Mouse (Mus musculus): ENCODE measurements around the gene Opcml. TPM values are rescaled to one million over a fixed set of nuclear protein-coding genes. Genes with fewer than 3 reads are reported as not detected.

Gene Opcml
- total RNA-seq, 1 experiment, result 0.49 TPM

DNA sequence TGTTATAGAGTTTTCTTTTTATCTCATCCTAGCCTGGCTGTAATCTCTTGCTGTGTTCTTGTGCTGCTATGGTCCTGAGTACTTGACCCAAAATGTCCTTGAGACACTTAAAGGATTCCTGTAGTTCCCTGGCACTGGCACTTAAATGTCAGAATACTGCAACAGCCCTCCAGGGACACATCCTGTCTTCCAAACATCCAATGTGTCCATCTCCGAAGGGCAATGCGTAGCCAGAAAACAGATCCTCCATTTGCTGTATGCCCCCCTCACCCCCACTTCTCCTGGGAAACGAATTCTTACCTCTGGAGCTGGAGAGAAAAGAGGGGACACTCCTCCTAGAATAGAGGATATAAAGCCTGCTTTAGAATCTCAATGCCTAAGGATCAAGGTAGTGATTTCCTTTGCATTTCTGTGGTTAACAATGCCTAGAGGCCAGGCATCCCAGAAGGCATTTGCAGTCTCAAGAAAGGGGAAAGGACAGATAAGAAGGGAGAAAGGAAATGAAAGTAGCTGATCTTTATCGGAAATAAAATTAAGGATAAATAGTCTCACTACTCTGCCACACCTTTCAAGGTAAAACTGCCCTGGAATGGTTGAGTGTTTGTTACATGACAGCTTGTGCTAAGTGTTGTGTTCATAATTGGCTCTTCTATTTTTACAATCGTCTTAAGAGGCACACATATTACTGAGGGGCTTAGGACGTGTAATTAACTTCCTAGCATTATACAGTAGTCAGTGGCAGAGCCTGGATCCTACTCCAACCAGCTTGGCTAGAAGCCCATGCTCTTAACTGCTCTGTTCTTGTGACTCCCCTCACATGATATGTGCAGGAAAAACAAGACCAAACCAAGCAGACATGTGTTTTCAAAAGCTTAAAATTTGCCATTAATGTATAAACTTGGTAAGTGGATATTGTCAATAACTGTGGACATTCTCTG, 823.4 kb downstream of the Opcml start:
- Histone ChIP-seq H3K27ac (ENCODE audit: insufficient read depth, low read depth, low read length, poor library complexity, severe bottlenecking) (no peak overlapping the region), H3K4me1 (ENCODE audit: control insufficient read depth in 2 of 2, insufficient read depth in 2 of 2, low read length in 2 of 2, poor library complexity in 1 of 2) (peaks cover 8 to 14% of the 10 kb centered on the region in 2 experiments; a peak in 3 of 4 replicates), H3K9ac (ENCODE audit: insufficient read depth, low read depth, low read length, poor library complexity, severe bottlenecking) (no peak overlapping the region), H3K36me3 (ENCODE audit: control insufficient read depth, insufficient read depth, low read length, poor library complexity, severe bottlenecking) (no peaks in the 10 kb centered on the region), H3K4me3 (ENCODE audit: insufficient read depth in 1 of 2, low read depth in 1 of 2, low read length in 2 of 2, poor library complexity in 1 of 2, severe bottlenecking in 1 of 2) (no peak overlapping the region), H3K9me3 (ENCODE audit: control insufficient read depth, insufficient read depth, low read depth, low read length) (no peaks in the 10 kb centered on the region)
- DNase-seq (ENCODE audit: low read depth, low spot score), result peak; percentile 19
- TF ChIP-seq CHD2 (IDR thresholded peaks at IDR 0.05; ENCODE audit: low read depth, low read length), result no peak
- no peak for TF ChIP-seq HCFC1 (IDR thresholded peaks at IDR 0.05; ENCODE audit: borderline replicate concordance, insufficient read depth, low read length)
- no peak for TF ChIP-seq MAFK (IDR thresholded peaks at IDR 0.05; ENCODE audit: insufficient read depth, low read depth, low read length)
- TF ChIP-seq ZC3H11A (IDR thresholded peaks at IDR 0.05; ENCODE audit: borderline replicate concordance, low read depth, low read length), result no peak
- no peak for TF ChIP-seq ZNF384 (IDR thresholded peaks at IDR 0.05; ENCODE audit: low read depth, low read length)
- in situ Hi-C loops (cut with MboI; ENCODE audit: low sequenced_read_pairs in 2 of 2, unreplicated experiment in 2 of 2), result no loop called here

DNA sequence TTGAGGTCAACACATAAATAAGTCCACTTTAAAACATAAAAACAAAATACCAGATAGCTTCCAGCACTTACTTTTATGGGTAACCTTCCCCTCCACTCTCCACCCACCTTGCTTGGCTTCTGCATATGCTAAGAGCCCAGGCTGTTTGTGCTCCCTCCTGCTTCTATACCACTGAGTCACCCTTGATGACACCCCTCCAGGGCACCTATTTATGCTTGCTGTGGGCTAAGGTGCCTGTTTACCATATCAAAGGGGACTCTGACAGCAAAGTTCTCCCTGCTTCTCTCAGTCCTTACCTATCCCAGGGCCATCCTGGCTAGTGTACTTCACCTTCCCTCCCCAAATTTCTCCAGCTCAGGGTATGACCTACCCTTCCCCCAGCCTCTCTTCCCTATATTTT, 824.9 kb downstream of the Opcml start:
- in situ Hi-C loops (cut with MboI; ENCODE audit: low sequenced_read_pairs in 2 of 2, unreplicated experiment in 2 of 2), result no loop called here
- TF ChIP-seq ZNF384 (IDR thresholded peaks at IDR 0.05; ENCODE audit: low read depth, low read length) (no peak), HCFC1 (IDR thresholded peaks at IDR 0.05; ENCODE audit: borderline replicate concordance, insufficient read depth, low read length) (no peak), CHD2 (IDR thresholded peaks at IDR 0.05; ENCODE audit: low read depth, low read length) (no peak), ZC3H11A (IDR thresholded peaks at IDR 0.05; ENCODE audit: borderline replicate concordance, low read depth, low read length) (no peak), MAFK (IDR thresholded peaks at IDR 0.05; ENCODE audit: insufficient read depth, low read depth, low read length) (no peak)
- Histone ChIP-seq H3K4me3 (ENCODE audit: insufficient read depth in 1 of 2, low read depth in 1 of 2, low read length in 2 of 2, poor library complexity in 1 of 2, severe bottlenecking in 1 of 2) (no peak overlapping the region), H3K4me1 (ENCODE audit: control insufficient read depth in 2 of 2, insufficient read depth in 2 of 2, low read length in 2 of 2, poor library complexity in 1 of 2) (peaks cover 8 to 14% of the 10 kb centered on the region in 2 experiments; a peak in 3 of 4 replicates), H3K9ac (ENCODE audit: insufficient read depth, low read depth, low read length, poor library complexity, severe bottlenecking) (no peak overlapping the region), H3K36me3 (ENCODE audit: control insufficient read depth, insufficient read depth, low read length, poor library complexity, severe bottlenecking) (no peaks in the 10 kb centered on the region), H3K27ac (ENCODE audit: insufficient read depth, low read depth, low read length, poor library complexity, severe bottlenecking) (no peak overlapping the region), H3K9me3 (ENCODE audit: control insufficient read depth, insufficient read depth, low read depth, low read length) (no peaks in the 10 kb centered on the region)
- peak; percentile 25 for DNase-seq (ENCODE audit: low read depth, low spot score)

DNA sequence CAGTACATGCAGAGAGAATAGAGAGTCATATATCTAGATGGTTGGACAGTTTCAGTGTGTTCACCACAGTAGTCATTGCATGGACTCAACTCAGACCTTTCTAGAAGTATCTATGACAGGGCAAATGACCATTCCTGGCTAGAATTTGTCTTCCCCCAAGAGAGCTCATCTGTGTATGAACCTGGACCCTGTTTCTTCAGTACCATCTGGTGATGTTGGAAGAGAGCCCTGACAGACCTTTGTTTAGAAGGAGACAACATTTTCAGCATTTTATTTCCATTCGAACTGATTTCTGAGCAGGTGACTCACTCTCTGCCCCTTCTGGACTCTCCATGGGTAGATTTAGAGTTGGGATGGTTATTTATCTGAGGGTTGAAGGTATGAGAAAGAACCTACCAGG, 827.1 kb downstream of the Opcml start:
- H3K9ac ChIP-seq (ENCODE audit: insufficient read depth, low read depth, low read length, poor library complexity, severe bottlenecking), result no peak overlapping the region
- in situ Hi-C loops (cut with MboI; ENCODE audit: low sequenced_read_pairs in 2 of 2, unreplicated experiment in 2 of 2), result no loop called here
- no peaks in the 10 kb centered on the region for H3K36me3 ChIP-seq (ENCODE audit: control insufficient read depth, insufficient read depth, low read length, poor library complexity, severe bottlenecking)
- no peak overlapping the region for H3K27ac ChIP-seq (ENCODE audit: insufficient read depth, low read depth, low read length, poor library complexity, severe bottlenecking)
- TF ChIP-seq ZNF384 (IDR thresholded peaks at IDR 0.05; ENCODE audit: low read depth, low read length) (no peak), ZC3H11A (IDR thresholded peaks at IDR 0.05; ENCODE audit: borderline replicate concordance, low read depth, low read length) (no peak)
- no peaks in the 10 kb centered on the region for H3K9me3 ChIP-seq (ENCODE audit: control insufficient read depth, insufficient read depth, low read depth, low read length)
- DNase-seq (ENCODE audit: low read depth, low spot score), result no peak
- no peak overlapping the region for H3K4me3 ChIP-seq (ENCODE audit: insufficient read depth in 1 of 2, low read depth in 1 of 2, low read length in 2 of 2, poor library complexity in 1 of 2, severe bottlenecking in 1 of 2)
- peaks cover 8 to 14% of the 10 kb centered on the region in 2 experiments; a peak in 3 of 4 replicates for H3K4me1 ChIP-seq (ENCODE audit: control insufficient read depth in 2 of 2, insufficient read depth in 2 of 2, low read length in 2 of 2, poor library complexity in 1 of 2)

DNA sequence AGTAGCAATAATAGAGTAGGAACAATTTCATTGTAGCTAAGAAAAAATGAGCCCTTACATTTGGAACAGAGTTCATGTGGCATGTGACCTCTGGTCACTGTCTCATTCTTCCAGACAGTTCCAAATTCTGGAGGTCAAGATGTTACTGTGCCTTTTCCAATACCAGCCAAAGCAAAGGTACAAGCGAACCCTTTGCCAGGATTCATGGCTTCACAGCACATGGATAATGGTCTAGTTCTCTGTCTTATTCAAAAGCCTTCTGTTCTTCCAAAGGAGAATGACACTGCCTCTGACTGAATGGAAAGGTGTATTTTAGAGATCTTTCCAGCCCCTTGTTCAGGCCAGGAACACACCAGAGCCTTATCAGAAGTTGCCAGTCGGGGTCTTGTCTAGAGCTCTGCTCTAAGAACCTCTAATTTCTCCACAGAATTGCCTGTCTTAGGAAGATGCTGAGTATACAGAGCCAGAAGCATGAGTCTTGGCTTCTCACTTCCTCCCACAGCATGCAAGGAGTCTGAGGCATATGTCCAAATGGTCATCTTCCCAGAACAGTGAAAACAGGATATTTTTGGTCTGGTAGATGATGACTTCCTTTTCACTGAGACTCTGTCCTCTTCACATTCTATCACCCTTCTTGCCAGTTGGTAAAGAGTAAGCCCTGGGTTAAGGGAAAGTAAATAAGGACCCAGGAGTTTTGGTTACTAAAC, 827.8 kb downstream of the Opcml start:
- Histone ChIP-seq H3K4me1 (ENCODE audit: control insufficient read depth in 2 of 2, insufficient read depth in 2 of 2, low read length in 2 of 2, poor library complexity in 1 of 2) (peaks cover 8 to 12% of the 10 kb centered on the region in 2 experiments; a peak in 3 of 4 replicates), H3K36me3 (ENCODE audit: control insufficient read depth, insufficient read depth, low read length, poor library complexity, severe bottlenecking) (no peaks in the 10 kb centered on the region), H3K4me3 (ENCODE audit: insufficient read depth in 1 of 2, low read depth in 1 of 2, low read length in 2 of 2, poor library complexity in 1 of 2, severe bottlenecking in 1 of 2) (no peak overlapping the region), H3K9me3 (ENCODE audit: control insufficient read depth, insufficient read depth, low read depth, low read length) (no peaks in the 10 kb centered on the region), H3K9ac (ENCODE audit: insufficient read depth, low read depth, low read length, poor library complexity, severe bottlenecking) (no peak overlapping the region), H3K27ac (ENCODE audit: insufficient read depth, low read depth, low read length, poor library complexity, severe bottlenecking) (no peak overlapping the region)
- TF ChIP-seq ZNF384 (IDR thresholded peaks at IDR 0.05; ENCODE audit: low read depth, low read length) (no peak), CHD2 (IDR thresholded peaks at IDR 0.05; ENCODE audit: low read depth, low read length) (no peak), HCFC1 (IDR thresholded peaks at IDR 0.05; ENCODE audit: borderline replicate concordance, insufficient read depth, low read length) (no peak)
- in situ Hi-C loops (cut with MboI; ENCODE audit: low sequenced_read_pairs in 2 of 2, unreplicated experiment in 2 of 2), result no loop called here
- DNase-seq (ENCODE audit: low read depth, low spot score), result no peak
